Mouse (Mus musculus): ENCODE data around the gene Kirrel3.
A peak's percentile ranks its signal among the peaks of the same experiment; 100 is the strongest.

The Kirrel3 gene

DNA sequence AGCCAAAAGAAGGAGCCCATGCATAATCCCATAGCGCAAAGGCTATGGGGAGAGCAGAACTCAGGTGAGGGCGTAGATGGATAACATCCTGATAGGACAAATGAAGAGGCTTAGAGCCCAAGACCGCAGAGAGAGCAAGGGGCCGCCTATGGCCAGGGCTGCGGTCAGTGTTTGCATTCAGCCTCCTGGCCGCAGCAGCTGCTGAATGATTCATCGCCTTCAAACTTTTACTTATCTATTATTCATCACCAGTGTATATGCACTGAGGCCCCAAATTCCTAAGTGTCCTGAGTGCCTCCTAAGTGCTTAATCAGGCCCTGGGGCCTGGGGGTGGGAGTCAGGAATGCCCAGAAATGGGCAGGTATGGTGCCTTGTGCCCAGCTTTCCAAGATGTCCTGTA, 457.3 kb downstream of the Kirrel3 start:
- DNase-seq (ENCODE audit: low read depth, low spot score): no peak

DNA sequence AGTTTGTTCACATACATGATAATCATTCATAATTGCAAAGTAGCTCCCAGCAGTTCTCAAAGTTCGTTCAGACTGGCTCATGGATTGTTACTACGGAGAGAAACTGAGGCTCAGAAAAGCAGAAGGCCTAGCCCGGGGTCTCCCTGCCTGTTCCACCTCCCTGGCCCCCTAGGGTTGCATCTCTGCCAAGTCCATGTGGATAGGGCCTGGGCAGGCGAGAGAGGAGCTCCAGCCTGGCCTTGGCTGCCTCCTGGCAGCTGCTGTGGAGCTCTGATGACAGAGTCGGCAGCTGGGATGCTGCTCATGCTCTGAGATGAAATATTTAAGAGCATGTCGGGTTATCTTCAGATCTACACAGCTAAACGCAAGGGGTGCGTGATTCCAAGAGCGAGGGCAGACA, 459.6 kb downstream of the Kirrel3 start:
- DNase-seq (ENCODE audit: low read depth, low spot score): no peak

DNA sequence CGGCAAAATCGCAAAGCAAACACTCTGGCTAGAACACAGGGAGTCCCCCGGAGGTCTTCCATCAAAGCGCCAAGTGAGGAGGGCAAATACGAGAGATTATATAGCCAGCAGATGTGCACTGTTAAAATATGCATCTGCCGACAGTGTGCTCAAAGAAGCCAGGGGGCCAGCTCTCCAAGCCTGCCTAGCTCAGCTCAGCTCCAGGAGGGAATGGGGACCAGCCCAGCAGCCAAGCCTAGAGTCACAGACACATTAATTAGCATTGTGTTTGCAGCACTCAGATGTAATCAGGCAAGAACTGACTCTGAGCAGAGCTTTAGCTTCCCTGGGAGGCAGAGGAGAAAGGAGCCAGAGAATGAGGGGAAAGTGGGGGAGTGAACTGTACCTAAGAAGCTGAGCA, 461.6 kb downstream of the Kirrel3 start:
- DNase-seq (ENCODE audit: low read depth, low spot score): peak; percentile 16

DNA sequence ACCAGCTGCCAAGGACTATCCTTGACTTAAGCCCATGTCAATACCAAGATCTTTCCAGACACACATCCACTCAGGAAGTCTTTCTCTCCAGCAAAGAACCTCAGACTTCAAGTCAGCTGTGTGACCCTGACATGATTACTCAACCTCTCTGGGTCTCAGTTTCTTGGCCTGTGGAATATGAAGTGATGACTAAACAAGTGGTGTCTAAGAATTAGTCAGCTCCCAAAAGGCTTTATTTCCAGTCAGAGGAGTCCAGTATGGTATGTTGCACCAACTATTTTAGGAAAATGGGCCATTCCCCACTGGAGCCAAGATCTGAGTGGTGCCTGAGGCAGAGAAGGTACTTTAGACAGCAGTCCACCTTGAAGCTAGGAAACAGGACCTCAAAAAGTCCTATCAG, 462.0 kb downstream of the Kirrel3 start:
- no peak for DNase-seq (ENCODE audit: low read depth, low spot score)

DNA sequence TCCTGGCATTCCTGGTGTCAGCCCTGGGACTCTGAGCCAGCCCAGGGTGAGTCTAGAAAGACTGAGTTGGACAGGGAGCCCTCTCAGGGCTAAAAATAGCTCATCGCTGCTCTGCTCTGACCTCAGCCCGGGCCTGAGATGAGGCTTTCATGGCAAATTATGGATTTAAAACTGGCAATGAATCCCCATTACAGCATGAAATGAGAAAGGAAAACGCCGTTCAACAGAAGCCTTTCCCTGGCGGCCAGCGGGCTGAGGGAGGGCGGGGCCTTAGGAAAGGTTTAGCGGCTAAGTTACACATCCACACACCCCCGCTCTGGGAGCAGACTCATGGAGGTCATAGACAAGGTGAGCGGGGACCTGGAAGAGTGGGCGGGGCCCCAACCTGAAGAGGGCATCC, 467.7 kb downstream of the Kirrel3 start:
- DNase-seq (ENCODE audit: low read depth, low spot score): peak; percentile 21

DNA sequence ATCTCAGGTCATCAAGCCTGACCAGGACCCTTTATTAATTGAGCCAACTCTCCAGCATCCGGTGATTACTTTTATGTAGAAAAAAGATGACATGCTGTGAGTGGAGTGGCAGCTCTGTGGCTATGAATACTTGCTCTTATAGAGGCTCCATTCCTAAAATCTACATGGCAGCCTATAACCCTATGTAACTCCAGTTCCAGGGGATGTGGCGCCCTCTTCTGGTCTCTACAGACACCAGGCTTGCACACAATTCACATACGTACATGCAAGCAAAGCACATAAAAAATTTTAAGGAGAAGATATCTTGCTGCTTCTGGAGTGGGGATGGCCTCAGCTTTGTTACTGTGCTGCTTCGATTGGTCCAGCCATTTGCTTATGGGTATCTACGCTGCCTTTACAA, 468.5 kb downstream of the Kirrel3 start:
- peak; percentile 69 for DNase-seq (ENCODE audit: low read depth, low spot score)

DNA sequence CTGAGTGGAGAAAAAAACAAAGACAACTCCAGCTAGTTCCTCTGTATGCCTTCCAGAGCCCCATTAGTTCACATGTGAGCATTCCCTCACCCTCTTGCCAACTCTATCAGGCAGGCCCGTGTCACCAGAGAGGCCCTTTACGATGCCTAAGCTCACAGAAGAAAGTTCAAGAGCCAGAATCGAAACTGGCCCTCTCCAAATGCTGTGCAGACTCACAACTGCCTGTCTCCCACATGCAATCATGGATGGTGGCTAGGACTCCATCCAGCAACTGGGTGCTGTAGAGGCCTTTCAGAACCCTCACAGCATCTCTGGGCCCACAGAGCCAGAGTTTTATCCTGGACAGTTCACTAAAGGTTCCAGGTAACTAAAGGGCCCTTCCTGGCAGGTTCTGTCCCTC, 470.8 kb downstream of the Kirrel3 start:
- DNase-seq (ENCODE audit: low read depth, low spot score): no peak

DNA sequence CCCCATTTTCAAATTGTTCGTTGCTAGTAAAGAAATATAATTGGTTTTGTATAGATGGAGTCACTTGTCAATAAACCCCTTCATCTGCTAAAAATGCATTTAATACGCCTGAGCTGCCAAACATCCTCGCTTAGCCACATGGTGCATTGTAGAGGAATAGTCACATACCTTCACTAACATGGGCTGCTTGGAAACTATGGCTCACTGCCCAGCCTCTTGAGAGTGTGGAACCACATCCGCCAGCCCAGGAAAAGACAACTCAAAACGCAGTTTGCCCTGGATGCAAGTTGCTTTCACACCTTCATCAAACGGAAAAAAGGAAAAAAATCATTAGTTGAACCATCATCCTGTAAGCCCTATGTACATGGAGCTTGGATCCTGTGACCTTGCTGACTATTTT, 472.0 kb downstream of the Kirrel3 start:
- DNase-seq (ENCODE audit: low read depth, low spot score): no peak

DNA sequence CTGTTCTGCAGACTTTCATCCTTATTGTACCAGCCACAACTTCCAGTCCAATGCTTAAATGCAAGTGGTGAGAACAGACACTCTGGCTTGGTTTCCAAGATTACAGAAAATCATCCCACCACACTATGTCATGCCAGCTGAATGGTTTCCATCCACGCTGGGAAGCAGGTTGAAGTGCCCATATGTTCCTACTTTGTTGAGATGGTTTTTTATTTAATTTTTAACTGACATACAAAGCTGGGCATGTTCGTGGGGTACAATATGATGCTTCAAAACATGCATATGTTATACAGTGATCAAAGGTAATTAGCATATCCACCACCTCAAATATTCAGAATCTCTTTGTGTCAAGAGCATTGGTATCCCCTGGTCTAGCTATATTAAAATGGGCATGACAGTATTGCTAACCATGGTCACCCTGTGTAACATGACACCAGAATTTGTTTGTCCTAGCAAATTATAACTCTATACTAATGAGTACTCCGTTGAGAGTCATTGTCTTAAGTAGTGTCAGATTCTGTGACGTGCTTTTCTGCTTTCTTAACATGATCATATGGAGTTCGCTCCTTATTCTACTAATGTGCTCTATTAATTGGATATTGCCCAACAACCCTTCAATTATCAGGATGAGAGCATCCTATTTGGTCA, 472.6 kb downstream of the Kirrel3 start:
- no peak for DNase-seq (ENCODE audit: low read depth, low spot score)

DNA sequence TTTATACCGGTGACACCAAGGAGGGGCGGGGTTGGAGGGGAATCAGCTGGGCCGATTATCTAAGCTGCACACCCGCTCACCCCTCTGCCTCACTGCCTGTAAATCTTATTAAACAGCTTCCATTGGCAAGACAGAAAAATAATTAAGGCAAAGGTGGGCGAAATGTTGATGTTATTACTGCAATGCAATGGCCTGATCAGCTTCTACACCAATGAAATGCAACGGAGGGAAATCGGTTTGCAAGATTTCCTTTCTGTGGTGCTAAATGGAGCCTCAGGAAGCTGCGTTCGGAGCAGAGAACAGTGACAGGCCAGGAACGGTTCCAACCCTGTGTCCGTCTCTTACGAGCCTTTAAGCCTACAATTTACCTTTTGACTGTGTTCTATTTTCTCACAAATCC, 475.0 kb downstream of the Kirrel3 start:
- no peak for DNase-seq (ENCODE audit: low read depth, low spot score)

DNA sequence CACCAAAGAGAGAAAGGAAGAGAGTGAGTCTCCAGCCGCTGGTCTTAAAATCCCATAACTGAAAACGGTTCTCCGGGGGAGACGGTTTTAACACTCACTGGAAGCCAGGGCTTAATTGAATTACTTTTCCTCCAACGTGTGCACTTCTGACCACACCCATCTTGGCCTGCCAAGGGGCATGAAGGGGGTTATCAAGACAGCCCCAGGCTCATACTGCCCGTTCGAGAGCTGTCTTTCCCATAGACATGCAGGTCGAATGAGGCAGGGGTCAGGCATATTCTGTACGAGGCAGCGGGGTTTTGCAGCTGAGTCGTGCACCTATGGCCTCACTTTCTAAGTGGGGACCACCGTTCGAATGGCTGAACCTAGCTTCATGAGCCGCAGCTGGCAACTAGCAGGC, 475.5 kb downstream of the Kirrel3 start:
- DNase-seq (ENCODE audit: low read depth, low spot score): no peak

DNA sequence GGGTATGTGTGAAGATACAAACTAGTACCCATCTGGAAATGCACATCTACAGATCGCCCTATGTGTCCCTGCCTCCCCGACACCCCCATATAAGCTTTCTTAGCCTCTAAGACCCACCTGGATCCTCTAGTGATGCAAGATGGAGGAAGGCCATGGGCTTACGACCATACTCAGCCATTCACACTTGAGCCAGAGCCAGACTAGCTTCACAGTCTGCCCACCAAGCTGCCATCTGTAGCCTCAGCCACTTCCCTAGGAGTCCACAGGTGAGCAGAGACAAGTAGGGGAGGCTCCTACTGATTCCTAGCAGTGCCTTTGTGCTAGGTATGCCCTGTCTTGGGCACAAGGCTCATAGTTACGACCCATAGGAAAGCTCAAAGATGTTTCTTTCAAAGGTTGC, 476.6 kb downstream of the Kirrel3 start:
- DNase-seq (ENCODE audit: low read depth, low spot score): no peak

DNA sequence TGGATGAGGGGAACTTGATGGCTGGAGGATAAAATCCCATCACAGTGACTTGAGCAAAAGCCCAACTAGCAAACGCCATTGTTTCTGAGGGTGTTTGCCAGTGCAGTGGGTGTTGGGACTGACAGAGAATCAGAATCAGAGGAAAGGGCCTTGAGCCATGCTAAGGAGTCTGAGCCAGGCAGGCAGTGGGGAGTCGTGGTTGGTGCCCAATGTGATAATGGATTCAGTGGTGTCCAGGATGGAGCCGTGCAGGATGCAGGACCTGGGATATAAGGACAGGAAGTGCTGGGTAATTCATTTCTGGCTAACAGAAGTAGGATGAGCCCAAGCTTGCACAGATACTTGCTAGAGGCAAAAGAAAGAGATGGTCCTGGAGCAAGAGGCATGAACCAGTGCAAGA, 477.9 kb downstream of the Kirrel3 start:
- no peak for DNase-seq (ENCODE audit: low read depth, low spot score)

DNA sequence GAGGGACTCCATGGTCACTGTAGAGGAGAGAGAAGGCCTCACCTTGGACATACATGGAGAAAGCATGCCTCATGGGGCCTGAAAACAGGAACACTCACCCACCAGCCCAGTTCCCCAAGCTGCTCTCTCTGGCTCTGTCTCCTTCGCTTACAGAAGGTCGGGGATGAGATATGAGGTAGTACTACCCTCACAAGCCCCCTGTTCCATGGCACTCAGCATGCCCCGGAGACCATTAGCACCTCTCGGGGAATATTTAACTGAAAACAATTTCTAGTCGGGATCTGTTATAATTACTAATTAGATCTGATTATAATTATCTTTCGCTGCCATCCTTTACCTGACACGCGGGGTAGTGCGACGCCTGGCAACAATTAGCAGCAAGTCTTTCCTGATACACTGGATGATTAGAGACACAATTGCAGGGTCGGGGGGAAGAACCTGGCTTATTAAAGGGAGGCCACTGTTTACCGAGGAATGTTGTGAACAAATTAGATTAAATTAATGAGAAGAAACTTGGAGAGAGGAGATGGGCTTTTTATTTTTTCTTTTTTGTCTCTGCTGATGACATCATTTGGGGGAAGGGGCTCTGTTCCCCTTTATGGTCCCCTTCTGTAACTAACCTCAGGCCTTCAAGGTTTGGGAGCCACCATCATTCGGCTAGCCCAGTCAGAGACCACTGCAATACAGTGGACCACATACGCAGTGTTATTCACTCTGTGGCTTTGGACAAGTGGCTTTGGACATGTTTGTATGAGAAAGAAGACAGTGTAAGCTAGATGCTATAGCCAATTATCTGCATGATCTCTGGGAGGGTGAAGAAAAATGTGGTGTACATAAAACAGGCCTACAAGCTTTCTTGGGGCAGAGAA, 478.7 kb downstream of the Kirrel3 start:
- no peak for DNase-seq (ENCODE audit: low read depth, low spot score)

DNA sequence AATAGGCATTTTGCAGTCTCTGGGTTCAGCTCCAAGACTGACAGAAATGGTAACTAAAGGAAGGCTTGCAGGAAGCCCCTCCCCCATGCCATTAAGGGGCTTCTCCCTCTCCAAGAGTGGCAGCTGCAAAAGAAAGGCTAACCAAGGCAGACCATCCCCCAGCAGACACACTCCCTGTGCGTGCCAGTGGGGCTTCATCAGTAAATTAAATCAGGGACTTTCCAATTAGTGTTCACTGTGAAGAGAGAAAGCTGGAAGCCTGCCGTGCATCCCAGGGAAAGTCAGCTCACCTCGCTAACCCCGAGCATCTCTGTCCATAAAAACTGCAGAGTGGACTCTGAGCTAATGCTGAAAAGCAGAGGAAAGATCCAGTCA, 479.3 kb downstream of the Kirrel3 start:
- peak; percentile 19 for DNase-seq (ENCODE audit: low read depth, low spot score)

DNA sequence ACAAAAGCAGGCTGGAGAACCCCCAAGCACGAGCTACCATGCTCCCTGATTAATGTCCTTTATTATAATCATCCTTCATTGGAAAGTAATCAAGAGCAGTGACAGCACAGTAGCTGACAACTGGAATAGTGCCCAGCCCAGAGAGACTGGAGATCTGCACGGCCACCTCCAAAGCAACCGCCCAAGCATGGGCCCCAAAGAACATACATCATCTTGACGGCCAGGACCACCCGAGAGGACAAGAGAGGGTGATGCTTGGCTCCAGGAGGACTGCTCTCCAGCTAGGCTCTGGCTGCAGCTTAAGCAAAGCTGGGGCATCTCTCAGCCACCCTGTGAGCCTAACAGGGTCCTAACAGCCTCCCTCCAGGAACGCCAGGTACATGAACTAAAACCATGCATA, 482.1 kb downstream of the Kirrel3 start:
- DNase-seq (ENCODE audit: low read depth, low spot score): peak; percentile 15

DNA sequence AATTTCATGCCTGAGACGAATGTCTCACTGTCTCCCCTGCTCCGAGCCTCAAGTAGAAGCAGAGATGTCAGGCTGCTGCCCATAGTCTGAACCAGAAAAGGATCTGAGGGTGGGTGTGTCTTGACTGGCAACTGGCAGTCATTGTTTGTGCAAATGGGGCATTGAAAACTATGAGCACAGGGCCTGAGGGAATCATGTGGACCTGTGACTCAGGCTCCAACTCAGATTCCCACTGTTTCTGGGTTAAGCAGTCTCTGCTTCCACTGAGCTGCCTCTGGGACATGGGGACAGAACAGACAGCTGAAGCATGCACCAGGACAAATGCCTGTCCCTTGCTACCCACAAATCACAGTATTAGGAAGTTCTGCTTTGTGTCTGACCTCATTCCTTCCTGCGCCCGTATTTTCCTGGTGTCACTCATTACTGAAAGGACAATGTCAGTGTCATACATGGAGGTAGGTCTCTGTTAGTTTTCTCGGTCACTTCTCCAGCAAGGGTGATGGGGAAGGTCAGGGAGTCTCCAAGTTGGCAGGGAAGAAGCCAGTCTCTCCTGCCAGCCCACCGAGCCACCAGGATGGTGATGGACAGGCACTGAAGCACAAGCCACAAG, 484.3 kb downstream of the Kirrel3 start:
- no peak for DNase-seq (ENCODE audit: low read depth, low spot score)

DNA sequence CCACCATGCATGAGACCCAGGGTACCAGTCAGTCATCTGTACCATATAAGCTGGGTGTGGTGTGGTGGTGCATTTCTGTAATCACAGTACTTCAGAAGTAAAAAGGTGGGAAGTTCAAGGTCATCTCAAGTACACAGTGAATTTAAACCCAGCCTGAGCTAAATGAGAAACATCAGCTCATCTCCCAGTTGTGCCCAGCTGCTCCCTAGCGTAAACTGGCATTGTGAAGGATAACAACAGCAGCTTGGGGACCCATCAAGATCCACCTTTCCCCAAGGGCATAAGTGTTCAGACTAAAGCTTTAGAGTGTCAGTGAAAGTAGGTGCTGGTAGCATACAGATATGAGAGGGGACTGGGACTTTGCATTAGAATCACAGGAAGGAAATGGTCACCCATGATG, 488.6 kb downstream of the Kirrel3 start:
- DNase-seq (ENCODE audit: low read depth, low spot score): no peak

DNA sequence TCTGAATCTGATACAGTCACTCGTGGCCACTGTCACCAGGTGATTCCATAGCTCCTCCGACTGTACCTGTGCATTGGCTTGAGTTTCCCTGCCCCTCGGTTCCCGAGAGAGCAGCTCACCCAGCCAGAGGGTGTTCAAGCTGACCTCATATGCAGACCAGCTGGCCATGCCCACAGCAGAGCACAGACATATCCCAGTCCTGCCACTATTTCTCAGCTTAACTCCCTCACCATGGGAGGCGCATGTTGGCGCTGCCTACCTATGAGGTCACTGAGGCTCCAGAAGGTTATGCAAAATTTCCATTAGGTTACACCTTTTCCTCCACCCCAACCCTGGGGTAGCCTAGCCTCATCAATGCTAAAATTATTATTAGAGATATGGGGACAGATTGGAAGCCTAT, 489.6 kb downstream of the Kirrel3 start:
- DNase-seq (ENCODE audit: low read depth, low spot score): no peak

DNA sequence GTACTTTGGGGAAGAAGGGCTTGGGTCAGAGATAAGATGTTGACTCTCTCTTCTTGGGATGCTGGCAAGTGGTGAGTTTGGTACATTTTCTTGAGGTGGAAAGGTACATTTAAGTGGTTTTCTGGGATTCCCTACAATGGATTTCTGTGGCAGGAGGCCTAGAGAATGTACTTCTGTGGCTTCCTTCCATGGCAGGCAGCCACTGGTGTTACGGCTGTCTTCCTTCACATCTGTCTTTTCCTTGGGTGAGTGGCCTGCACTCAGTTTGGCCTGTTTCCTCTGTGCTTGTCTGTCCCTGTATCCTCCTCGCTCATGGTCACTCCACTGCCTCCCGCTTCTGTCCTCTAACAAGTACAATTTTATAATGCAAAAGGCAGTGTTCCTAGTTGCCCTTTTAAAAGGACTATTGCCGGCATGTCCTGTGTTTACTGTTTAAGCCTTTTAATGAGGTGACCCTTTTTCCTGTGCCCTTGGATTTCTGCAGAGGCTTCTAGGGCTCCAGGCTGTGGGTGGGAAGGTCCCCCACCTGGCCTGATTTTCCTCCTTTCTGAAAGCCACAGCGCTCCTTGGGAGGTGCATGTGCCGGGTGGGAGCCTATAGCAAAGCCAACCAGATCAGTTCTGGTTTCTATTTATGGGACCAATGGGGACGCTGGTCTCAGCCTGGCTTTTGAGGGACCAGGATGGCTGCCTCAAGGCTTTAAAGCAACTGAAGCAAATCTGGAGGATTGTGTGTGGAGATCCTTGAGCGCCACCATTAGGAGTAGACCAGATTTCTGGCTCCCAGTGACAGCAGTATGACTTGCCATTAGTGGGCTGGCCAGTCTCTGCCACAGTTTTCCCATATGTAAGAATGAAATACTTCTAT, 491.1 kb downstream of the Kirrel3 start:
- no peak for DNase-seq (ENCODE audit: low read depth, low spot score)

DNA sequence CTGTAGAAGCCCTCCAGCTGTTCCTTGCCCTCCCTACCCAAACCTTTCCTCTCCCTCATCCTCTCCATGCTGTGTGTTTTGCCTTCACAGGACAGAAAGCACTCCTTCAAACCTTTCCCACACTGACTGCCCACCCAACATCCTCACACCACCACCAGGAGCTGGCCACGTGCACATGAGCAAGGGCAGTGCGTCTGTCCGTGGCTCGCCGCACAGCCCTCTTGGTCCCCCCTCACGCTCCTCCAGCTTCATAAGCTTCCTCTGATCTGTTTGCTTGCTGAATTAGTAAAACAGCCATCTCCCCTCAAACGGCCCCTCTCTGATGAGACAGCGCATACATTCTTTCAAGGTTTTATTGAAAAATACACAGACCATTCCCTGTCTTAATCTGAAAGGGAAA, 492.0 kb downstream of the Kirrel3 start:
- no peak for DNase-seq (ENCODE audit: low read depth, low spot score)

DNA sequence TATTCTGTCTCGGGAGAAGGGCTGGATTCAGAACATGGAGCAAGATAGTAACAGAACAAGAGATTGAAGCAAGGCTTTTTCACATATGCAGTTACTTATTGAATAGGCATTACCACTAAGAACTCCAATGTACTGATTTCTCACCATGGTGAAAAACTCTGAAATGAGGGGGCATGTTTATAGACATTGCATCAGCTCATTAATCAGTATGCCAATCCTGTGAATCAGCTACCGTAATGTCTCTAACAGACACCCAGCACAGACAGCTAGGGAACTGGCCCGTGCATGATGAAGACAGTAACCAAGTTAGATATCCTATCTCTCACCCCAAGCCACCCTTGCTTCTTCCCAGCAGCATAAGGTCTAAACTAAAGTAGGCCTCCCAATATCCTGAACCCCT, 492.5 kb downstream of the Kirrel3 start:
- DNase-seq (ENCODE audit: low read depth, low spot score): no peak
